ENCODE assay signal across 18 mouse cellular contexts in the genomic region with DNA sequence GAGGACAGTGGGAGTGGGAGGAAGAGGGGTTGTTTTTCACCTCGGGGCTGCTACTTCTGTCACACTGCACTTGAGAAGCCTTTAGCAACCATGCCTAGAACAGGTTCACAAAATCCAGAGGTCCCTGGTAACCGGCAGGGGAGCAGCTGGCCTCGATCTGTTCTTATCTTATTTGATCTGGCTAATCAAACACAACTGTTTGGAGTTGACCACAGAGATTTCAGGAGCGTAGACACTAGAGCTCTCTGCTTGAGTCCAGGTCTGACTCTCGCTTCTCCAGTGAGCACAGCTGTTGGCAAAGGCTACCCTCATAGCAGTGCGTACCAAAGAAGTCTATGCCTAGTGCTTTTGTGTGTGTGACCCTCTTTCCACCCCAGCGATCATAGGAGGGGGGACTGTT. TPM values are rescaled to one million over a fixed set of nuclear protein-coding genes. Genes with fewer than 3 reads are reported as not detected.
DNase-seq lines count a peak whose midpoint lies in the region; ATAC-seq and TF ChIP-seq lines count a peak whose summit lies in the region.
"Had no signal": no experiment of that assay in that cellular context is flagged by ENCODE, and none has a peak within 500 bp of the region (broad histone marks: within the 10 kb centered on the region; RNA-seq: fewer than 3 reads in every experiment).

No protein-coding gene starts in this region.

- DNase-seq in kidney, adult 2 months, result peak; percentile 24
- DNase-seq in liver, embryonic 11.5 days (ENCODE audit: low spot score), result peak; percentile 49
- DNase-seq in cerebellum, postnatal 4 days (ENCODE audit: low spot score in 2 of 2), result no peak
- no peak for DNase-seq in heart, adult 8-10 months (ENCODE audit: low spot score)
- DNase-seq: adrenal gland, adult 8-10 months; B cell, adult 2 months; cerebellum, postnatal 25 days; forebrain, postnatal 0 days; gastrocnemius, postnatal 14 days; layer of hippocampus, adult 9-11 months; midbrain, embryonic 14.5 days had no signal

- no peak overlapping the region for H3K4me2 ChIP-seq in kidney, embryonic 14.5 days (replicated peaks; ENCODE audit: low read depth, low read length)
- peak overlapping the region; percentile 37 for H3K4me2 ChIP-seq in liver, embryonic 11.5 days
- peak overlapping the region; percentile 39 for H3K4me2 ChIP-seq in lung, embryonic 15.5 days
- peak overlapping the region; percentile 31; the same call in 1 of the 2 replicates for H3K4me2 ChIP-seq in stomach, embryonic 16.5 days (ENCODE audit: low read depth, low read length)
- H3K4me2 ChIP-seq: heart, embryonic 12.5 days; neural tube, embryonic 12.5 days had no signal

- ATAC-seq in kidney, embryonic 14.5 days (ENCODE audit: low FRiP score, low TSS enrichment), result no peak
- peak; percentile 33; the same call in 1 of the 2 replicates for ATAC-seq in liver, embryonic 11.5 days (replicated peaks; ENCODE audit: low FRiP score)
- ATAC-seq in lung, embryonic 15.5 days (ENCODE audit: borderline replicate concordance, extremely low read depth, low FRiP score, low TSS enrichment), result peak; percentile 68; the same call in 1 of the 2 replicates
- no peak for ATAC-seq in stomach, embryonic 16.5 days (ENCODE audit: insufficient read depth, low FRiP score)
- ATAC-seq in erythroid progenitor cell, adult 5-6 weeks (replicated peaks; ENCODE audit: low FRiP score, poor library complexity, severe bottlenecking), result no peak
- ATAC-seq: forebrain, postnatal 0 days had no signal

- no peak for TF ChIP-seq POLR2A in kidney, adult 2 months (IDR thresholded peaks at IDR 0.05; ENCODE audit: low read depth, low read length)

- no peaks in the 10 kb centered on the region for H3K36me3 ChIP-seq in kidney, adult 2 months (ENCODE audit: control insufficient read depth, insufficient read depth, low read length)
- H3K36me3 ChIP-seq in kidney, embryonic 14.5 days (ENCODE audit: control insufficient read depth, insufficient read depth, low read length), result peaks cover 9% of the 10 kb centered on the region; the same call in 1 of the 2 replicates
- H3K36me3 ChIP-seq in liver, embryonic 11.5 days (ENCODE audit: control insufficient read depth, insufficient read depth, low read length), result peaks cover 7% of the 10 kb centered on the region; the same call in 1 of the 2 replicates
- peaks cover 11% of the 10 kb centered on the region; the same call in 1 of the 2 replicates for H3K36me3 ChIP-seq in lung, embryonic 15.5 days
- H3K36me3 ChIP-seq in stomach, embryonic 16.5 days (ENCODE audit: control insufficient read depth, insufficient read depth, low read length), result no peaks in the 10 kb centered on the region

- H3K4me3 ChIP-seq in kidney, adult 2 months (ENCODE audit: insufficient read depth, low read depth, low read length), result peak overlapping the region; percentile 50
- no peak overlapping the region for H3K4me3 ChIP-seq in kidney, embryonic 14.5 days (ENCODE audit: low read length)
- peak overlapping the region; percentile 31 for H3K4me3 ChIP-seq in liver, embryonic 11.5 days (ENCODE audit: low read depth, low read length)
- peak overlapping the region; percentile 14; the same call in 1 of the 2 replicates for H3K4me3 ChIP-seq in lung, embryonic 15.5 days
- no peak overlapping the region for H3K4me3 ChIP-seq in stomach, embryonic 16.5 days (replicated peaks; ENCODE audit: low read length)
- H3K4me3 ChIP-seq: heart, embryonic 12.5 days; neural tube, embryonic 12.5 days had no signal

- H3K9me3 ChIP-seq in kidney, embryonic 14.5 days (ENCODE audit: control insufficient read depth, low read length), result no peaks in the 10 kb centered on the region
- H3K9me3 ChIP-seq in liver, embryonic 11.5 days (ENCODE audit: control insufficient read depth, low read length), result no peaks in the 10 kb centered on the region
- no peaks in the 10 kb centered on the region for H3K9me3 ChIP-seq in lung, embryonic 15.5 days
- no peaks in the 10 kb centered on the region for H3K9me3 ChIP-seq in stomach, embryonic 16.5 days (replicated peaks; ENCODE audit: control insufficient read depth, low read length)
- H3K9me3 ChIP-seq: neural tube, embryonic 12.5 days had no signal

- H3K9ac ChIP-seq in kidney, embryonic 14.5 days (ENCODE audit: low read depth, low read length), result no peak overlapping the region
- no peak overlapping the region for H3K9ac ChIP-seq in liver, embryonic 11.5 days (ENCODE audit: low read depth, low read length)
- H3K9ac ChIP-seq in lung, embryonic 15.5 days, result no peak overlapping the region
- no peak overlapping the region for H3K9ac ChIP-seq in stomach, embryonic 16.5 days (ENCODE audit: low read length)
- H3K9ac ChIP-seq: forebrain, postnatal 0 days; heart, embryonic 12.5 days; neural tube, embryonic 12.5 days had no signal

- no peaks in the 10 kb centered on the region for H3K4me1 ChIP-seq in kidney, adult 2 months (ENCODE audit: control insufficient read depth, insufficient read depth, low read length)
- no peaks in the 10 kb centered on the region for H3K4me1 ChIP-seq in kidney, embryonic 14.5 days (ENCODE audit: control insufficient read depth, insufficient read depth, low read length)
- H3K4me1 ChIP-seq in liver, embryonic 11.5 days (replicated peaks; ENCODE audit: control insufficient read depth, insufficient read depth, low read length), result peaks cover 20% of the 10 kb centered on the region
- H3K4me1 ChIP-seq in lung, embryonic 15.5 days, result peaks cover 6% of the 10 kb centered on the region; the same call in 1 of the 2 replicates
- H3K4me1 ChIP-seq in stomach, embryonic 16.5 days (ENCODE audit: control insufficient read depth, insufficient read depth, low read length), result peaks cover 5% of the 10 kb centered on the region; the same call in 1 of the 2 replicates
- H3K4me1 ChIP-seq: neural tube, embryonic 12.5 days had no signal

- WGBS in kidney, adult 2 months, result 36% methylated on average over 7 of the region's 7 CpGs
- 61% methylated on average over 7 of the region's 7 CpGs for WGBS in kidney, embryonic 14.5 days
- 62% methylated on average over 7 of the region's 7 CpGs for WGBS in liver, embryonic 11.5 days
- WGBS in lung, embryonic 15.5 days, result 43% methylated on average over 7 of the region's 7 CpGs
- WGBS in stomach, embryonic 16.5 days, result 49% methylated on average over 7 of the region's 7 CpGs

- no peak for TF ChIP-seq CTCF in kidney, adult 2 months (conservative IDR thresholded peaks at IDR 0.05; ENCODE audit: insufficient read depth, insufficient read length, low read depth, low read length)

- H3K27ac ChIP-seq in kidney, adult 2 months (ENCODE audit: insufficient read depth, low read depth, low read length), result no peak overlapping the region
- H3K27ac ChIP-seq in kidney, embryonic 14.5 days (ENCODE audit: low read depth, low read length), result no peak overlapping the region
- H3K27ac ChIP-seq in liver, embryonic 11.5 days (ENCODE audit: low read depth, low read length), result peak overlapping the region; percentile 66; the same call in 1 of the 2 replicates
- H3K27ac ChIP-seq in lung, embryonic 15.5 days, result peak overlapping the region; percentile 75
- no peak overlapping the region for H3K27ac ChIP-seq in stomach, embryonic 16.5 days (ENCODE audit: low read length)
- H3K27ac ChIP-seq: neural tube, embryonic 12.5 days had no signal

- no peaks in the 10 kb centered on the region for H3K27me3 ChIP-seq in kidney, adult 2 months (replicated peaks; ENCODE audit: control insufficient read depth, insufficient read depth, low read length)
- H3K27me3 ChIP-seq in kidney, embryonic 14.5 days (ENCODE audit: control insufficient read depth, insufficient read depth, low read length), result no peaks in the 10 kb centered on the region
- H3K27me3 ChIP-seq in liver, embryonic 11.5 days (replicated peaks; ENCODE audit: control insufficient read depth, insufficient read depth, low read length), result no peaks in the 10 kb centered on the region
- H3K27me3 ChIP-seq in lung, embryonic 15.5 days, result no peaks in the 10 kb centered on the region
- H3K27me3 ChIP-seq in stomach, embryonic 16.5 days (ENCODE audit: control insufficient read depth, insufficient read depth, low read length), result no peaks in the 10 kb centered on the region
- H3K27me3 ChIP-seq: heart, embryonic 12.5 days; neural tube, embryonic 12.5 days had no signal

RNA-seq across cellular contexts. Expression of gene Pomt2, which starts 10.3 kb away (rescaled TPM):
- polyA plus RNA-seq in kidney, adult 2 months (2012; rRNA removed), result 15.9 and 20.9 TPM in 2 replicates
- 14.4 and 21.2 TPM in 2 replicates for polyA plus RNA-seq in kidney, embryonic 14.5 days (2014; fragmentation: Nextera tagmentation; extraction: Ambion mirVana)
- 11.0 and 12.0 TPM in 2 replicates for polyA plus RNA-seq in liver, embryonic 11.5 days (2014; fragmentation: Nextera tagmentation; extraction: Ambion mirVana)
- polyA plus RNA-seq in lung, embryonic 15.5 days (2015; fragmentation: Nextera tagmentation; extraction: Ambion mirVana), result 16.4 and 16.8 TPM in 2 replicates
- polyA plus RNA-seq in stomach, embryonic 16.5 days (2015; fragmentation: Nextera tagmentation; extraction: Ambion mirVana), result 13.7 and 15.9 TPM in 2 replicates
- 0.42 and 5.0 TPM in 2 replicates for total RNA-seq in erythroid progenitor cell, adult 5-6 weeks (2015; ENCODE audit: low replicate concordance)
- total RNA-seq in erythroid progenitor cell, adult 5-6 weeks (2017; ENCODE audit: low replicate concordance), result 1.3 and 1.8 TPM in 2 replicates
- 10 to 100 TPM in 2 of 4 experiments, 1 to 10 TPM in 2; 8.0 to 10.8 (median 9.3) TPM for total RNA-seq in heart, adult 8-10 months (2022)

RNA-seq across cellular contexts. Expression of gene Gstz1, which starts 11.1 kb away (rescaled TPM):
- 427 and 440 TPM in 2 replicates for polyA plus RNA-seq in kidney, adult 2 months (2012; rRNA removed)
- polyA plus RNA-seq in kidney, embryonic 14.5 days (2014; fragmentation: Nextera tagmentation; extraction: Ambion mirVana), result 41.6 and 44.8 TPM in 2 replicates
- polyA plus RNA-seq in liver, embryonic 11.5 days (2014; fragmentation: Nextera tagmentation; extraction: Ambion mirVana), result 76.2 and 79.6 TPM in 2 replicates
- 33.3 and 34.4 TPM in 2 replicates for polyA plus RNA-seq in lung, embryonic 15.5 days (2015; fragmentation: Nextera tagmentation; extraction: Ambion mirVana)
- 40.4 and 40.6 TPM in 2 replicates for polyA plus RNA-seq in stomach, embryonic 16.5 days (2015; fragmentation: Nextera tagmentation; extraction: Ambion mirVana)
- 13.3 and 15.5 TPM in 2 replicates for total RNA-seq in erythroid progenitor cell, adult 5-6 weeks (2015; ENCODE audit: low replicate concordance)
- total RNA-seq in erythroid progenitor cell, adult 5-6 weeks (2017; ENCODE audit: low replicate concordance), result 5.1 and 9.2 TPM in 2 replicates
- 10 to 100 TPM; 45.5 to 49.6 (median 46.5) TPM for total RNA-seq in heart, adult 8-10 months (2022)

RNA-seq across cellular contexts. Expression of gene Samd15, which starts 41.4 kb away (rescaled TPM):
- polyA plus RNA-seq in kidney, adult 2 months (2012; rRNA removed), result 0.12 TPM in 1 of 2 replicates, not detected in the other
- 1.1 and 1.2 TPM in 2 replicates for polyA plus RNA-seq in kidney, embryonic 14.5 days (2014; fragmentation: Nextera tagmentation; extraction: Ambion mirVana)
- polyA plus RNA-seq in liver, embryonic 11.5 days (2014; fragmentation: Nextera tagmentation; extraction: Ambion mirVana), result 22.0 and 26.0 TPM in 2 replicates
- 1.3 and 1.9 TPM in 2 replicates for polyA plus RNA-seq in lung, embryonic 15.5 days (2015; fragmentation: Nextera tagmentation; extraction: Ambion mirVana)
- polyA plus RNA-seq in stomach, embryonic 16.5 days (2015; fragmentation: Nextera tagmentation; extraction: Ambion mirVana), result 1.5 and 2.3 TPM in 2 replicates
- not detected in 2 replicates for total RNA-seq in erythroid progenitor cell, adult 5-6 weeks (2015; ENCODE audit: low replicate concordance)
- total RNA-seq in erythroid progenitor cell, adult 5-6 weeks (2017; ENCODE audit: low replicate concordance), result 3.6 TPM in 1 of 2 replicates, not detected in the other
- total RNA-seq in heart, adult 8-10 months (2022), result under 1 TPM in 1 of 4 experiments, not detected in 3; 0.66 TPM
- polyA plus RNA-seq: small intestine, adult 2 months had no signal

RNA-seq across cellular contexts. Expression of gene Tmed8, which starts 42.2 kb away (rescaled TPM):
- polyA plus RNA-seq in kidney, adult 2 months (2012; rRNA removed), result 6.7 and 7.1 TPM in 2 replicates
- polyA plus RNA-seq in kidney, embryonic 14.5 days (2014; fragmentation: Nextera tagmentation; extraction: Ambion mirVana), result 2.0 and 2.9 TPM in 2 replicates
- 2.0 TPM in 2 replicates for polyA plus RNA-seq in liver, embryonic 11.5 days (2014; fragmentation: Nextera tagmentation; extraction: Ambion mirVana)
- 2.2 and 2.6 TPM in 2 replicates for polyA plus RNA-seq in lung, embryonic 15.5 days (2015; fragmentation: Nextera tagmentation; extraction: Ambion mirVana)
- polyA plus RNA-seq in stomach, embryonic 16.5 days (2015; fragmentation: Nextera tagmentation; extraction: Ambion mirVana), result 2.3 and 2.8 TPM in 2 replicates
- 0.72 and 2.9 TPM in 2 replicates for total RNA-seq in erythroid progenitor cell, adult 5-6 weeks (2015; ENCODE audit: low replicate concordance)
- total RNA-seq in erythroid progenitor cell, adult 5-6 weeks (2017; ENCODE audit: low replicate concordance), result 1.5 and 2.0 TPM in 2 replicates
- 1 to 10 TPM; 6.3 to 6.9 (median 6.7) TPM for total RNA-seq in heart, adult 8-10 months (2022)

RNA-seq across cellular contexts. Expression of gene Ngb, which starts 55.8 kb away (rescaled TPM):
- polyA plus RNA-seq in kidney, adult 2 months (2012; rRNA removed), result 1.4 and 1.7 TPM in 2 replicates
- polyA plus RNA-seq in kidney, embryonic 14.5 days (2014; fragmentation: Nextera tagmentation; extraction: Ambion mirVana), result 0.14 and 0.43 TPM in 2 replicates
- polyA plus RNA-seq in liver, embryonic 11.5 days (2014; fragmentation: Nextera tagmentation; extraction: Ambion mirVana), result 0.22 TPM in 1 of 2 replicates, not detected in the other
- 6.4 and 7.1 TPM in 2 replicates for polyA plus RNA-seq in lung, embryonic 15.5 days (2015; fragmentation: Nextera tagmentation; extraction: Ambion mirVana)
- polyA plus RNA-seq in stomach, embryonic 16.5 days (2015; fragmentation: Nextera tagmentation; extraction: Ambion mirVana), result 3.0 and 4.0 TPM in 2 replicates
- total RNA-seq in erythroid progenitor cell, adult 5-6 weeks (2015; ENCODE audit: low replicate concordance), result not detected in 2 replicates
- total RNA-seq in erythroid progenitor cell, adult 5-6 weeks (2017; ENCODE audit: low replicate concordance), result not detected in 2 replicates
- under 1 TPM in 2 of 4 experiments, not detected in 2; 0.16 to 0.47 TPM for total RNA-seq in heart, adult 8-10 months (2022)
- polyA plus RNA-seq: heart, embryonic 12.5 days had no signal

Comparison
In these comparisons a context has a peak if more than half of its experiments do, and no peak if none do; other contexts are left out.
1. H3K4me3 ChIP-seq: peak in kidney, adult 2 months (single experiment), liver, embryonic 11.5 days (single experiment) and lung, embryonic 15.5 days (single experiment); none in kidney, embryonic 14.5 days (single experiment) and stomach, embryonic 16.5 days (single experiment).
2. DNase-seq: peak in kidney, adult 2 months (single experiment) and liver, embryonic 11.5 days (single experiment); none in cerebellum, postnatal 4 days (0 of 2) and heart, adult 8-10 months (single experiment).
3. H3K27ac ChIP-seq: peak in liver, embryonic 11.5 days (single experiment) and lung, embryonic 15.5 days (single experiment); none in kidney, adult 2 months (single experiment), kidney, embryonic 14.5 days (single experiment) and stomach, embryonic 16.5 days (single experiment).
4. ATAC-seq: peak in liver, embryonic 11.5 days (single experiment) and lung, embryonic 15.5 days (single experiment); none in kidney, embryonic 14.5 days (single experiment), stomach, embryonic 16.5 days (single experiment) and erythroid progenitor cell, adult 5-6 weeks (single experiment).